Mouse (Mus musculus): ENCODE results near the gene Aldh3a1. TPM values are rescaled to one million over a fixed set of nuclear protein-coding genes. Genes with fewer than 3 reads are reported as not detected.

Aldh3a1 gene
- total RNA-seq (2021) = 1 to 10 TPM in 1 of 2 experiments, under 1 TPM in 1; 0.49 to 1.3 TPM
- long read RNA-seq, experiment 1 = 0 reads
- long read RNA-seq, experiment 2 = 0 reads

- H3K4me3 ChIP-seq = no peak within 1 kb of the TSS
- H3K27ac ChIP-seq = no peak within 1 kb of the TSS
- peak in 1 of 2 experiments; percentile 6 for DNase-seq (ENCODE audit: low spot score in 2 of 2)
- no peak for TF ChIP-seq CTCF (conservative IDR thresholded peaks at IDR 0.05)
Measured at GRCm38 (mm10) chr11:61207487-61208246, at the start of gene Aldh3a1. Gene Aldh3a1 (plus strand): TSS chr11:61207537.

GRCm38 (mm10) chr11:61158141-61158540, 49.2 kb upstream of the Aldh3a1 start:
- no peak for DNase-seq (ENCODE audit: low spot score in 2 of 2)
- no peak overlapping the region for H3K27ac ChIP-seq
- no peak overlapping the region for H3K4me3 ChIP-seq
- no peak for TF ChIP-seq CTCF (conservative IDR thresholded peaks at IDR 0.05)

- Histone ChIP-seq H3K4me3 (no peak overlapping the region), H3K27ac (no peak overlapping the region; the same call in 1 of the 2 replicates)
- DNase-seq (ENCODE audit: low spot score in 2 of 2) = no peak
- TF ChIP-seq CTCF (conservative IDR thresholded peaks at IDR 0.05) = no peak
Measured at GRCm38 (mm10) chr11:61159796-61160732, 47.3 kb upstream of the Aldh3a1 start.

- Histone ChIP-seq H3K27ac (no peak overlapping the region), H3K4me3 (no peak overlapping the region)
- no peak for DNase-seq (ENCODE audit: low spot score in 2 of 2)
- TF ChIP-seq CTCF (conservative IDR thresholded peaks at IDR 0.05) = no peak
Measured at GRCm38 (mm10) chr11:61161121-61161520, 46.2 kb upstream of the Aldh3a1 start.

GRCm38 (mm10) chr11:61162776-61163175, 44.6 kb upstream of the Aldh3a1 start:
- TF ChIP-seq CTCF (conservative IDR thresholded peaks at IDR 0.05) = no peak
- Histone ChIP-seq H3K4me3 (no peak overlapping the region), H3K27ac (no peak overlapping the region)
- DNase-seq (ENCODE audit: low spot score in 2 of 2) = no peak

GRCm38 (mm10) chr11:61163341-61163740, 44.0 kb upstream of the Aldh3a1 start:
- TF ChIP-seq CTCF (conservative IDR thresholded peaks at IDR 0.05) = no peak
- DNase-seq (ENCODE audit: low spot score in 2 of 2) = no peak

GRCm38 (mm10) chr11:61164366-61164765, 43.0 kb upstream of the Aldh3a1 start:
- TF ChIP-seq CTCF (conservative IDR thresholded peaks at IDR 0.05) = no peak
- Histone ChIP-seq H3K4me3 (no peak overlapping the region), H3K27ac (no peak overlapping the region)
- DNase-seq (ENCODE audit: low spot score in 2 of 2) = no peak

More at GRCm38 (mm10) chr11:61163341-61163740, 44.0 kb upstream of the Aldh3a1 start:
- H3K4me3 ChIP-seq = no peak overlapping the region
- no peak overlapping the region for H3K27ac ChIP-seq

GRCm38 (mm10) chr11:61164881-61165280, 42.5 kb upstream of the Aldh3a1 start:
- no peak for DNase-seq (ENCODE audit: low spot score in 2 of 2)
- no peak for TF ChIP-seq CTCF (conservative IDR thresholded peaks at IDR 0.05)
- Histone ChIP-seq H3K4me3 (no peak overlapping the region), H3K27ac (no peak overlapping the region)

- TF ChIP-seq CTCF (conservative IDR thresholded peaks at IDR 0.05) = no peak
- Histone ChIP-seq H3K4me3 (no peak overlapping the region), H3K27ac (no peak overlapping the region)
- no peak for DNase-seq (ENCODE audit: low spot score in 2 of 2)
Measured at GRCm38 (mm10) chr11:61170184-61170583, 37.2 kb upstream of the Aldh3a1 start.

GRCm38 (mm10) chr11:61173477-61173876, 33.9 kb upstream of the Aldh3a1 start:
- DNase-seq (ENCODE audit: low spot score in 2 of 2) = peak in 1 of 2 experiments; percentile 13
- H3K4me3 ChIP-seq = peak overlapping the region; percentile 76
- peak overlapping the region; percentile 98 for H3K27ac ChIP-seq

- DNase-seq (ENCODE audit: low spot score in 2 of 2) = peak; percentile 40 to 44
Measured at GRCm38 (mm10) chr11:61174291-61174820, 33.0 kb upstream of the Aldh3a1 start.

GRCm38 (mm10) chr11:61174821-61175658, 32.3 kb upstream of the Aldh3a1 start, which contains the start of gene Usp22:
Gene Usp22 (minus strand): TSS chr11:61175055.
- Histone ChIP-seq H3K4me3 (peak within 1 kb of the TSS; percentile 76), H3K27ac (peak within 1 kb of the TSS; percentile 98)
- DNase-seq (ENCODE audit: low spot score in 2 of 2) = peak; percentile 99 to 100
- TF ChIP-seq CTCF (conservative IDR thresholded peaks at IDR 0.05) = no peak

More at GRCm38 (mm10) chr11:61174291-61174820, 33.0 kb upstream of the Aldh3a1 start:
- TF ChIP-seq CTCF (conservative IDR thresholded peaks at IDR 0.05) = peak; percentile 61
- peak overlapping the region; percentile 98 for H3K27ac ChIP-seq
- H3K4me3 ChIP-seq = peak overlapping the region; percentile 76

All from layer of hippocampus, adult 2 months (tissue).